Mouse (Mus musculus) cerebellum, postnatal 25 days (tissue): Measurements from ENCODE around the gene Mylk.

Experiments used
- DNase-seq, 2 experiments: peaks; one replicate each; pipeline ENCODE4 v3.0.0; 2021; ENCODE audit warnings: mixed read lengths in 2 of 2

The Mylk gene

GRCm38 (mm10) chr16:34917373-34917900, 172.4 kb downstream of the Mylk start:
- DNase-seq = no peak

GRCm38 (mm10) chr16:34920182-34920581, 175.2 kb downstream of the Mylk start:
- DNase-seq = peak in 1 of 2 experiments; percentile 43

- DNase-seq = no peak
Observed at GRCm38 (mm10) chr16:34920868-34921267, 175.9 kb downstream of the Mylk start.

GRCm38 (mm10) chr16:34921319-34921718, 176.3 kb downstream of the Mylk start:
- no peak for DNase-seq

GRCm38 (mm10) chr16:34923630-34924029, 178.6 kb downstream of the Mylk start:
- DNase-seq = no peak

GRCm38 (mm10) chr16:34924324-34924723, 179.3 kb downstream of the Mylk start:
- no peak for DNase-seq

- peak; percentile 18 to 37 for DNase-seq
Observed at GRCm38 (mm10) chr16:34924937-34925618, 180.1 kb downstream of the Mylk start.

- no peak for DNase-seq
Observed at GRCm38 (mm10) chr16:34926531-34927435, 181.8 kb downstream of the Mylk start.

GRCm38 (mm10) chr16:34929686-34930085, 184.7 kb downstream of the Mylk start:
- no peak for DNase-seq

- no peak for DNase-seq
Observed at GRCm38 (mm10) chr16:34930110-34930509, 185.1 kb downstream of the Mylk start.

- DNase-seq = no peak
Observed at GRCm38 (mm10) chr16:34931306-34931705, 186.3 kb downstream of the Mylk start.

- no peak for DNase-seq
Observed at GRCm38 (mm10) chr16:34933173-34933572, 188.2 kb downstream of the Mylk start.

- DNase-seq = no peak
Observed at GRCm38 (mm10) chr16:34934486-34934885, 189.5 kb downstream of the Mylk start.

- no peak for DNase-seq
Observed at GRCm38 (mm10) chr16:34935514-34936338, 190.7 kb downstream of the Mylk start.

- DNase-seq = no peak
Observed at GRCm38 (mm10) chr16:34936339-34936810, 191.4 kb downstream of the Mylk start.

GRCm38 (mm10) chr16:34937611-34938010, 192.6 kb downstream of the Mylk start:
- DNase-seq = no peak

GRCm38 (mm10) chr16:34938248-34938647, 193.2 kb downstream of the Mylk start:
- no peak for DNase-seq

GRCm38 (mm10) chr16:34939951-34940350, 194.9 kb downstream of the Mylk start:
- no peak for DNase-seq

GRCm38 (mm10) chr16:34940363-34940762, 195.4 kb downstream of the Mylk start:
- no peak for DNase-seq

- no peak for DNase-seq
Observed at GRCm38 (mm10) chr16:34941915-34942314, 196.9 kb downstream of the Mylk start.

- DNase-seq = no peak
Observed at GRCm38 (mm10) chr16:34946301-34946700, 201.3 kb downstream of the Mylk start.

GRCm38 (mm10) chr16:34950935-34951334, 205.9 kb downstream of the Mylk start:
- no peak for DNase-seq

- no peak for DNase-seq
Observed at GRCm38 (mm10) chr16:34952254-34952653, 207.2 kb downstream of the Mylk start.
